Mouse (Mus musculus) cerebellum, adult 2 months (tissue): Measurements from ENCODE around the gene BC051142.

Experiments used
- CTCF ChIP-seq: fragments of 200-500 bp; IDR thresholded peaks from 2 replicates; pipeline ENCODE4 v1.5.1; 2011; ENCODE audit warnings: low read depth, mild to moderate bottlenecking, control low read depth, low read length, moderate library complexity, borderline replicate concordance; ENCODE audit not compliant: insufficient read depth
- POLR2A ChIP-seq: fragments of 200-500 bp; IDR thresholded peaks from 2 replicates; pipeline ENCODE4 v1.6.1; 2011; ENCODE audit warnings: low read length, control low read depth, borderline replicate concordance; ENCODE audit not compliant: insufficient read depth

DNA sequence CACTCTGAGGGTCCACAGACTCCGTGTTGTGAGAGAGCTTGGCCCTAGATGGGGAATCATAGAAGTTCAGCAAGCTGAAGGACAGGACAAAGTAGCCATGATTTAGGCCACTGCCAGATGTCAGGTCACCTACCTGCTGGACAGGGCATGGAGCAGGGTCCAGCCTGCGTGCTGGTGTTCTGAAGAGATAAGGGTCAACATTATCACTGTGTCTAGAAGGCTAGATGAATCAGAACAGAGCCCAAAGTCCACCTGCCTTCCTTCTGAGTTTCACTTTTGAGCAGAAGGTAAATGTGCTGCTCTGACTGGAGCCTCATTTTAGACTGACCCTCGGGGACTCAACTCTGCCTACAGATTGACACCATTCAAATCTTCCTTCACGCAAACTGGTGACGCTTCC lies 44.1 kb upstream of the BC051142 start, which contains the start of gene Btnl2:
- TF ChIP-seq POLR2A (no peak), CTCF (no peak)
